Mouse (Mus musculus): ENCODE results near the gene Mamdc2. TPM values are rescaled to one million over a fixed set of nuclear protein-coding genes. Genes with fewer than 3 reads are reported as not detected.

Gene Mamdc2
- polyA plus RNA-seq, 1 experiment from 2014 or later, result 1.6 TPM

- WGBS, result 92% methylated on average over 5 of the region's 5 CpGs
- no peaks in the 10 kb centered on the region for H3K27me3 ChIP-seq
- no peak for ATAC-seq
These were observed 37.4 kb downstream of the Mamdc2 start for GRCm38 (mm10) chr19:23410800-23411199.

GRCm38 (mm10) chr19:23410328-23410727 is 37.9 kb downstream of the Mamdc2 start:
- Histone ChIP-seq H3K4me1 (replicated peaks) (no peaks in the 10 kb centered on the region), H3K27me3 (no peaks in the 10 kb centered on the region), H3K4me2 (replicated peaks) (no peak overlapping the region), H3K27ac (no peak overlapping the region), H3K4me3 (replicated peaks) (no peak overlapping the region), H3K9me3 (no peaks in the 10 kb centered on the region), H3K9ac (replicated peaks) (no peak overlapping the region), H3K36me3 (no peaks in the 10 kb centered on the region)
- 92% methylated on average over 4 of the region's 4 CpGs for WGBS
- ATAC-seq, result no peak

More at GRCm38 (mm10) chr19:23410800-23411199, 37.4 kb downstream of the Mamdc2 start:
- H3K27ac ChIP-seq, result no peak overlapping the region
- H3K4me2 ChIP-seq (replicated peaks), result no peak overlapping the region
- no peaks in the 10 kb centered on the region for H3K4me1 ChIP-seq (replicated peaks)
- no peak overlapping the region for H3K4me3 ChIP-seq (replicated peaks)
- no peaks in the 10 kb centered on the region for H3K36me3 ChIP-seq
- H3K9me3 ChIP-seq, result no peaks in the 10 kb centered on the region
- H3K9ac ChIP-seq (replicated peaks), result no peak overlapping the region

GRCm38 (mm10) chr19:23401469-23402135 is 46.6 kb downstream of the Mamdc2 start:
- no peaks in the 10 kb centered on the region for H3K27me3 ChIP-seq
- peak; percentile 69 for ATAC-seq
- 42% methylated on average over 12 of the region's 12 CpGs for whole genome bisulfite sequencing
- no peak overlapping the region for H3K9ac ChIP-seq (replicated peaks)
- no peak overlapping the region for H3K4me2 ChIP-seq (replicated peaks)
- H3K9me3 ChIP-seq, result no peaks in the 10 kb centered on the region
- peaks cover 10% of the 10 kb centered on the region for H3K4me1 ChIP-seq (replicated peaks)
- H3K4me3 ChIP-seq (replicated peaks), result no peak overlapping the region
- H3K27ac ChIP-seq, result no peak overlapping the region
- no peaks in the 10 kb centered on the region for H3K36me3 ChIP-seq

- Histone ChIP-seq H3K9me3 (no peaks in the 10 kb centered on the region), H3K4me2 (replicated peaks) (no peak overlapping the region), H3K27me3 (no peaks in the 10 kb centered on the region), H3K4me3 (replicated peaks) (no peak overlapping the region), H3K36me3 (no peaks in the 10 kb centered on the region), H3K27ac (no peak overlapping the region), H3K4me1 (replicated peaks) (peaks cover 10% of the 10 kb centered on the region), H3K9ac (replicated peaks) (no peak overlapping the region)
- ATAC-seq, result no peak
- WGBS, result 74% methylated on average over 5 of the region's 5 CpGs
These were observed 47.8 kb downstream of the Mamdc2 start for GRCm38 (mm10) chr19:23400485-23400884.

GRCm38 (mm10) chr19:23395956-23396355 is 52.3 kb downstream of the Mamdc2 start:
- Histone ChIP-seq H3K9ac (replicated peaks) (no peak overlapping the region), H3K36me3 (no peaks in the 10 kb centered on the region), H3K4me2 (replicated peaks) (no peak overlapping the region), H3K4me3 (replicated peaks) (no peak overlapping the region), H3K9me3 (no peaks in the 10 kb centered on the region), H3K27me3 (no peaks in the 10 kb centered on the region), H3K4me1 (replicated peaks) (no peaks in the 10 kb centered on the region), H3K27ac (no peak overlapping the region)
- ATAC-seq, result no peak
- WGBS, result 45% methylated on average over 2 of the region's 2 CpGs

- WGBS, result 62% methylated on average over 1 of the region's 1 CpGs
- Histone ChIP-seq H3K27ac (no peak overlapping the region; the same call in 1 of the 2 replicates), H3K27me3 (no peaks in the 10 kb centered on the region), H3K4me3 (replicated peaks) (no peak overlapping the region), H3K36me3 (no peaks in the 10 kb centered on the region), H3K4me1 (replicated peaks) (0 out of 2 replicates have a peak, but pooled peaks cover under 1% of the 10 kb centered on the region), H3K9ac (replicated peaks) (no peak overlapping the region), H3K9me3 (no peaks in the 10 kb centered on the region), H3K4me2 (replicated peaks) (no peak overlapping the region)
- peak; percentile 68; the same call in 1 of the 2 replicates for ATAC-seq
These were observed 53.6 kb downstream of the Mamdc2 start for GRCm38 (mm10) chr19:23394597-23394996.

GRCm38 (mm10) chr19:23388862-23389272 is 59.4 kb downstream of the Mamdc2 start:
- WGBS, result 16% methylated on average over 4 of the region's 4 CpGs
- Histone ChIP-seq H3K4me1 (replicated peaks) (peaks cover 15% of the 10 kb centered on the region), H3K36me3 (no peaks in the 10 kb centered on the region), H3K9me3 (no peaks in the 10 kb centered on the region), H3K4me3 (replicated peaks) (no peak overlapping the region), H3K4me2 (replicated peaks) (no peak overlapping the region), H3K9ac (replicated peaks) (no peak overlapping the region), H3K27ac (peak overlapping the region; percentile 72), H3K27me3 (no peaks in the 10 kb centered on the region)
- ATAC-seq, result peak; percentile 93

- H3K4me2 ChIP-seq (replicated peaks), result no peak overlapping the region
- peaks cover 15% of the 10 kb centered on the region for H3K4me1 ChIP-seq (replicated peaks)
- no peaks in the 10 kb centered on the region for H3K27me3 ChIP-seq
- peak overlapping the region; percentile 72 for H3K27ac ChIP-seq
- H3K9ac ChIP-seq (replicated peaks), result no peak overlapping the region
- H3K9me3 ChIP-seq, result no peaks in the 10 kb centered on the region
- no peaks in the 10 kb centered on the region for H3K36me3 ChIP-seq
- no peak overlapping the region for H3K4me3 ChIP-seq (replicated peaks)
- ATAC-seq, result peak; percentile 59
- 34% methylated on average over 7 of the region's 7 CpGs for WGBS
These were observed 60.0 kb downstream of the Mamdc2 start for GRCm38 (mm10) chr19:23388083-23388861.

GRCm38 (mm10) chr19:23382396-23382795 is 65.8 kb downstream of the Mamdc2 start:
- Histone ChIP-seq H3K27ac (no peak overlapping the region), H3K4me1 (replicated peaks) (peaks cover 3% of the 10 kb centered on the region; the same call in 1 of the 2 replicates), H3K4me3 (replicated peaks) (no peak overlapping the region), H3K4me2 (replicated peaks) (no peak overlapping the region), H3K27me3 (no peaks in the 10 kb centered on the region), H3K36me3 (no peaks in the 10 kb centered on the region), H3K9me3 (no peaks in the 10 kb centered on the region), H3K9ac (replicated peaks) (no peak overlapping the region)
- ATAC-seq, result no peak
- WGBS, result 82% methylated on average over 2 of the region's 2 CpGs

- H3K4me3 ChIP-seq (replicated peaks), result no peak overlapping the region
- no peak overlapping the region for H3K9ac ChIP-seq (replicated peaks)
- 96% methylated on average over 4 of the region's 4 CpGs for WGBS
- H3K4me1 ChIP-seq (replicated peaks), result peaks cover 17% of the 10 kb centered on the region
- no peak overlapping the region for H3K4me2 ChIP-seq (replicated peaks)
- no peak overlapping the region for H3K27ac ChIP-seq
- H3K9me3 ChIP-seq, result no peaks in the 10 kb centered on the region
- H3K36me3 ChIP-seq, result no peaks in the 10 kb centered on the region
- no peaks in the 10 kb centered on the region for H3K27me3 ChIP-seq
- ATAC-seq, result no peak
These were observed 67.3 kb downstream of the Mamdc2 start for GRCm38 (mm10) chr19:23380968-23381367.

- no peak overlapping the region for H3K27ac ChIP-seq
- WGBS, result 90% methylated on average over 8 of the region's 8 CpGs
- H3K4me3 ChIP-seq (replicated peaks), result no peak overlapping the region
- no peak overlapping the region for H3K4me2 ChIP-seq (replicated peaks)
- ATAC-seq, result no peak
- H3K4me1 ChIP-seq (replicated peaks), result peaks cover 19% of the 10 kb centered on the region
- H3K36me3 ChIP-seq, result no peaks in the 10 kb centered on the region
- no peak overlapping the region for H3K9ac ChIP-seq (replicated peaks)
- H3K9me3 ChIP-seq, result no peaks in the 10 kb centered on the region
- H3K27me3 ChIP-seq, result no peaks in the 10 kb centered on the region
These were observed 68.3 kb downstream of the Mamdc2 start for GRCm38 (mm10) chr19:23379752-23380504.

Measured in midbrain, embryonic 13.5 days (tissue).